ENCODE assay signal across 31 mouse cellular contexts in genomic region chr12:86958558-86958957, GRCm38 (mm10). TPM values are rescaled to one million over a fixed set of nuclear protein-coding genes. Genes with fewer than 3 reads are reported as not detected.
DNase-seq lines count a peak whose midpoint lies in the region; TF ChIP-seq lines count a peak whose summit lies in the region.
"Had no signal": no experiment of that assay in that cellular context is flagged by ENCODE, and none has a peak within 500 bp of the region (broad histone marks: within the 10 kb centered on the region; RNA-seq: fewer than 3 reads in every experiment).

No protein-coding gene starts in this region.

- peak overlapping the region; percentile 8; the same call in 1 of the 2 replicates for H3K27ac ChIP-seq in layer of hippocampus, adult 2 months
- H3K27ac ChIP-seq: embryonic facial prominence, embryonic 10.5 days; embryonic facial prominence, embryonic 13.5 days; forebrain, embryonic 12.5 days; heart, adult 2 months; heart, embryonic 10.5 days; heart, embryonic 13.5 days; hindbrain, embryonic 12.5 days; hindbrain, embryonic 15.5 days; kidney, embryonic 15.5 days had no signal

- WGBS in lung, adult 2 months: 89% methylated on average over 5 of the region's 5 CpGs

- no peak for TF ChIP-seq POLR2A in lung, adult 2 months (IDR thresholded peaks at IDR 0.05; ENCODE audit: borderline replicate concordance, extremely low read depth, low read depth, low read length)

- H3K4me1 ChIP-seq in lung, adult 2 months (ENCODE audit: control insufficient read depth, insufficient read depth, low read length): no peaks in the 10 kb centered on the region; the same call in 1 of the 2 replicates
- H3K4me1 ChIP-seq: embryonic facial prominence, embryonic 10.5 days; embryonic facial prominence, embryonic 13.5 days; hindbrain, embryonic 15.5 days; kidney, embryonic 15.5 days had no signal

- TF ChIP-seq CTCF in layer of hippocampus, adult 2 months (conservative IDR thresholded peaks at IDR 0.05): no peak
- TF ChIP-seq CTCF in lung, adult 2 months (IDR thresholded peaks at IDR 0.05; ENCODE audit: insufficient read depth, low read length): no peak

- peak; percentile 53 for DNase-seq in cerebellum, adult 11-12 months
- no peak for DNase-seq in cerebellum, adult 11 months
- no peak for DNase-seq in layer of hippocampus, adult 2 months (ENCODE audit: low spot score in 2 of 2)
- DNase-seq in layer of hippocampus, adult 9-10 months (ENCODE audit: low spot score): no peak
- peak; percentile 63 for DNase-seq in cerebellum, adult 9-10 months
- DNase-seq in cerebellum, postnatal 36 days: peak; percentile 34 to 40
- no peak for DNase-seq in ovary, postnatal 36 days (ENCODE audit: low spot score)
- DNase-seq in lung, adult 2 months: no peak
- DNase-seq: adrenal gland, postnatal 10 days; B cell, adult 2 months; embryo, embryonic 11 days; gastrocnemius, postnatal 10 days; gastrocnemius, postnatal 36 days; heart, adult 2 months; heart, postnatal 14 days; kidney, adult 2 months had no signal

- H3K4me3 ChIP-seq in layer of hippocampus, adult 2 months: no peak overlapping the region
- no peak overlapping the region for H3K4me3 ChIP-seq in lung, adult 2 months (replicated peaks; ENCODE audit: extremely low read depth, low read depth, low read length)
- H3K4me3 ChIP-seq: embryonic facial prominence, embryonic 10.5 days; embryonic facial prominence, embryonic 13.5 days; erythroblast, embryonic 14.5 days; forebrain, embryonic 12.5 days; heart, adult 2 months; heart, embryonic 10.5 days; heart, embryonic 13.5 days; hindbrain, embryonic 12.5 days; hindbrain, embryonic 15.5 days; kidney, embryonic 15.5 days had no signal

RNA-seq across cellular contexts. Expression of gene Cipc, which starts 11.7 kb away (rescaled TPM):
- 10 to 100 TPM; 73.4 to 83.6 TPM for total RNA-seq in layer of hippocampus, adult 2 months (2021)
- polyA plus RNA-seq in lung, adult 2 months (2012; rRNA removed): 27.2 and 33.9 TPM in 2 replicates

RNA-seq across cellular contexts. Expression of gene Zdhhc22, which starts 31.7 kb away (rescaled TPM):
- 1 to 10 TPM; 8.6 to 9.0 TPM for total RNA-seq in layer of hippocampus, adult 2 months (2021)
- 0.03 TPM in 1 of 2 replicates, not detected in the other for polyA plus RNA-seq in lung, adult 2 months (2012; rRNA removed)
- total RNA-seq: CH12.LX; gastrocnemius, adult 18-20 months; gastrocnemius, postnatal 10 days; gastrocnemius, postnatal 36 days; granulocyte monocyte progenitor cell, adult 5-6 weeks; heart, adult 2 months; heart, postnatal 14 days; hematopoietic stem cell, adult 5-6 weeks had no signal
- polyA plus RNA-seq: erythroblast, embryonic 14.5 days; G1E; heart, adult 2 months; heart, embryonic 10.5 days; Patski had no signal

Comparison
In these comparisons a context has a peak if more than half of its experiments do, and no peak if none do; other contexts are left out.
1. DNase-seq: peak in cerebellum, adult 11-12 months (single experiment), cerebellum, adult 9-10 months (single experiment) and cerebellum, postnatal 36 days (2 of 2); none in cerebellum, adult 11 months (single experiment), layer of hippocampus, adult 2 months (0 of 2), layer of hippocampus, adult 9-10 months (single experiment), ovary, postnatal 36 days (single experiment) and lung, adult 2 months (single experiment).